Mouse (Mus musculus) forebrain, embryonic 15.5 days (tissue): ENCODE results near the gene a. TPM values are rescaled to one million over a fixed set of nuclear protein-coding genes. Genes with fewer than 3 reads are reported as not detected.

Experiments used
- ATAC-seq: fragments of 200-750 bp; cut with Nextera tagmentation; replicated peaks from 2 replicates; pipeline ENCODE4 v1.8.0; 2017; ENCODE audit warnings: mild to moderate bottlenecking, moderate TSS enrichment, moderate library complexity
- H3K27ac ChIP-seq: fragments of 300-500 bp; sonication (generic); replicated peaks from 2 replicates; pipeline ENCODE4 v1.5.1; 2015; ENCODE audit warnings: mild to moderate bottlenecking, inconsistent platforms
- H3K27me3 ChIP-seq: fragments of 300-500 bp; sonication (generic); 2 replicates; pipeline ENCODE4 v1.6.1; 2015; ENCODE audit warnings: inconsistent platforms
- H3K36me3 ChIP-seq: fragments of 300-500 bp; sonication (generic); 2 replicates; pipeline ENCODE4 v1.6.1; 2015; ENCODE audit warnings: mild to moderate bottlenecking, inconsistent platforms
- H3K4me1 ChIP-seq: fragments of 300-500 bp; sonication (generic); 2 replicates; pipeline ENCODE4 v1.6.1; 2015; ENCODE audit warnings: inconsistent platforms
- H3K4me2 ChIP-seq: fragments of 300-500 bp; sonication (generic); replicated peaks from 2 replicates; pipeline ENCODE4 v1.6.1; 2015; ENCODE audit warnings: mild to moderate bottlenecking, inconsistent platforms
- H3K4me3 ChIP-seq: fragments of 300-500 bp; sonication (generic); 2 replicates; pipeline ENCODE4 v1.5.1; 2015; ENCODE audit warnings: mild to moderate bottlenecking, inconsistent platforms
- H3K9ac ChIP-seq: fragments of 300-500 bp; sonication (generic); replicated peaks from 2 replicates; pipeline ENCODE4 v1.6.1; 2015; ENCODE audit warnings: mild to moderate bottlenecking, inconsistent platforms
- H3K9me3 ChIP-seq: fragments of 300-500 bp; sonication (generic); 2 replicates; pipeline ENCODE4 v1.6.1; 2016; ENCODE audit warnings: inconsistent platforms
- WGBS: fragments of 180-500 bp; shearing (Covaris S2); methylation state at CpG from one replicate; pipeline ENCODE4 v1.1.7; 2015; ENCODE audit warnings: mixed read lengths; 5-methylcytosine and 5-hydroxymethylcytosine counted together
- polyA plus RNA-seq: library from polyadenylated mRNA; unstranded; fragments of >200 nt; fragmentation: Nextera tagmentation; extraction: Ambion mirVana; gene quantifications from 2 replicates; pipeline ENCODE4 v1.2.1, GENCODE M21; 2015

The a gene
- polyA plus RNA-seq, 1 experiment from 2014 or later, result 0.50 TPM

- H3K4me3 ChIP-seq, result no peak overlapping the region
- no peaks in the 10 kb centered on the region for H3K9me3 ChIP-seq
- H3K27ac ChIP-seq, result no peak overlapping the region
- H3K27me3 ChIP-seq, result no peaks in the 10 kb centered on the region
- H3K4me2 ChIP-seq, result no peak overlapping the region
- no peak for ATAC-seq
- H3K36me3 ChIP-seq, result no peaks in the 10 kb centered on the region
- peaks cover 11% of the 10 kb centered on the region for H3K4me1 ChIP-seq
- H3K9ac ChIP-seq, result no peak overlapping the region
- WGBS, result 51% methylated on average over 11 of the region's 11 CpGs
Observed at GRCm38 (mm10) chr2:154786776-154787175, 4.4 kb upstream of the a start.

GRCm38 (mm10) chr2:154789381-154789780 lies 1.8 kb upstream of the a start:
- WGBS, result 79% methylated on average over 6 of the region's 6 CpGs
- Histone ChIP-seq H3K4me3 (no peak overlapping the region), H3K27ac (no peak overlapping the region), H3K36me3 (no peaks in the 10 kb centered on the region), H3K4me2 (no peak overlapping the region), H3K9ac (no peak overlapping the region), H3K27me3 (no peaks in the 10 kb centered on the region), H3K9me3 (no peaks in the 10 kb centered on the region), H3K4me1 (peaks cover 31% of the 10 kb centered on the region)
- no peak for ATAC-seq

GRCm38 (mm10) chr2:154789977-154790655 lies 1.1 kb upstream of the a start:
- no peaks in the 10 kb centered on the region for H3K27me3 ChIP-seq
- peak overlapping the region; percentile 100 for H3K27ac ChIP-seq

GRCm38 (mm10) chr2:154791661-154792642 lies 750 bp downstream of the a start:
- Histone ChIP-seq H3K4me1 (peaks cover 50% of the 10 kb centered on the region), H3K27ac (peak overlapping the region; percentile 100), H3K4me2 (peak overlapping the region; percentile 81), H3K9ac (peak overlapping the region; percentile 81), H3K9me3 (no peaks in the 10 kb centered on the region), H3K36me3 (no peaks in the 10 kb centered on the region), H3K27me3 (no peaks in the 10 kb centered on the region), H3K4me3 (peak overlapping the region; percentile 92)
- under 1% methylated on average over 67 of the region's 67 CpGs for WGBS
- ATAC-seq, result peak; percentile 7

More at GRCm38 (mm10) chr2:154789977-154790655, 1.1 kb upstream of the a start:
- peak overlapping the region; percentile 43 for H3K9ac ChIP-seq
- peaks cover 38% of the 10 kb centered on the region for H3K4me1 ChIP-seq
- H3K36me3 ChIP-seq, result no peaks in the 10 kb centered on the region
- peak overlapping the region; percentile 92 for H3K4me3 ChIP-seq
- no peak for ATAC-seq
- peak overlapping the region; percentile 81 for H3K4me2 ChIP-seq
- 6% methylated on average over 14 of the region's 14 CpGs for WGBS
- H3K9me3 ChIP-seq, result no peaks in the 10 kb centered on the region

- no peak for ATAC-seq
- Histone ChIP-seq H3K9me3 (no peaks in the 10 kb centered on the region), H3K4me2 (no peak overlapping the region), H3K9ac (no peak overlapping the region), H3K27me3 (no peaks in the 10 kb centered on the region), H3K4me1 (peaks cover 3% of the 10 kb centered on the region), H3K4me3 (no peak overlapping the region), H3K36me3 (no peaks in the 10 kb centered on the region), H3K27ac (no peak overlapping the region)
- 83% methylated on average over 1 of the region's 1 CpGs for WGBS
Observed at GRCm38 (mm10) chr2:154803372-154803771, 12.2 kb downstream of the a start.

GRCm38 (mm10) chr2:154803845-154804244 lies 12.6 kb downstream of the a start:
- WGBS, result 79% methylated on average over 4 of the region's 4 CpGs

GRCm38 (mm10) chr2:154807689-154808088 lies 16.5 kb downstream of the a start:
- peaks cover 25% of the 10 kb centered on the region for H3K4me1 ChIP-seq
- H3K9ac ChIP-seq, result no peak overlapping the region
- 68% methylated on average over 1 of the region's 1 CpGs for WGBS
- no peaks in the 10 kb centered on the region for H3K27me3 ChIP-seq
- no peak overlapping the region for H3K4me3 ChIP-seq
- H3K27ac ChIP-seq, result no peak overlapping the region
- ATAC-seq, result no peak
- no peaks in the 10 kb centered on the region for H3K36me3 ChIP-seq
- no peak overlapping the region for H3K4me2 ChIP-seq
- no peaks in the 10 kb centered on the region for H3K9me3 ChIP-seq

More at GRCm38 (mm10) chr2:154803845-154804244, 12.6 kb downstream of the a start:
- H3K4me3 ChIP-seq, result no peak overlapping the region
- H3K36me3 ChIP-seq, result no peaks in the 10 kb centered on the region
- no peak overlapping the region for H3K27ac ChIP-seq
- ATAC-seq, result no peak
- H3K4me2 ChIP-seq, result no peak overlapping the region
- H3K4me1 ChIP-seq, result peaks cover 8% of the 10 kb centered on the region
- no peaks in the 10 kb centered on the region for H3K27me3 ChIP-seq
- no peaks in the 10 kb centered on the region for H3K9me3 ChIP-seq
- no peak overlapping the region for H3K9ac ChIP-seq

GRCm38 (mm10) chr2:154809107-154809762 lies 18.0 kb downstream of the a start:
- Histone ChIP-seq H3K27ac (no peak overlapping the region), H3K4me1 (peaks cover 26% of the 10 kb centered on the region), H3K27me3 (no peaks in the 10 kb centered on the region), H3K9me3 (no peaks in the 10 kb centered on the region), H3K4me3 (no peak overlapping the region), H3K4me2 (no peak overlapping the region), H3K9ac (no peak overlapping the region), H3K36me3 (no peaks in the 10 kb centered on the region)
- ATAC-seq, result no peak
- 92% methylated on average over 1 of the region's 1 CpGs for WGBS

GRCm38 (mm10) chr2:154810821-154811220 lies 19.6 kb downstream of the a start:
- H3K4me3 ChIP-seq, result no peak overlapping the region
- no peaks in the 10 kb centered on the region for H3K36me3 ChIP-seq
- H3K27ac ChIP-seq, result no peak overlapping the region
- 31% methylated on average over 1 of the region's 1 CpGs for WGBS
- H3K27me3 ChIP-seq, result no peaks in the 10 kb centered on the region
- H3K9ac ChIP-seq, result no peak overlapping the region
- no peaks in the 10 kb centered on the region for H3K9me3 ChIP-seq
- ATAC-seq, result no peak
- peaks cover 32% of the 10 kb centered on the region for H3K4me1 ChIP-seq
- H3K4me2 ChIP-seq, result no peak overlapping the region

GRCm38 (mm10) chr2:154813426-154813825 lies 22.2 kb downstream of the a start:
- Histone ChIP-seq H3K27ac (no peak overlapping the region), H3K36me3 (no peaks in the 10 kb centered on the region), H3K4me1 (peaks cover 51% of the 10 kb centered on the region), H3K9ac (no peak overlapping the region), H3K9me3 (no peaks in the 10 kb centered on the region), H3K4me3 (no peak overlapping the region), H3K27me3 (no peaks in the 10 kb centered on the region), H3K4me2 (no peak overlapping the region)
- no peak for ATAC-seq
- 94% methylated on average over 2 of the region's 2 CpGs for WGBS

GRCm38 (mm10) chr2:154817089-154817488 lies 25.9 kb downstream of the a start:
- no peaks in the 10 kb centered on the region for H3K36me3 ChIP-seq
- ATAC-seq, result peak; percentile 73
- no peaks in the 10 kb centered on the region for H3K9me3 ChIP-seq
- H3K4me1 ChIP-seq, result peaks cover 37% of the 10 kb centered on the region
- H3K27me3 ChIP-seq, result no peaks in the 10 kb centered on the region
- peak overlapping the region; percentile 14; the same call in 1 of the 2 replicates for H3K4me2 ChIP-seq
- WGBS, result 14% methylated on average over 3 of the region's 3 CpGs
- H3K4me3 ChIP-seq, result no peak overlapping the region
- H3K27ac ChIP-seq, result peak overlapping the region; percentile 49
- no peak overlapping the region for H3K9ac ChIP-seq

- Histone ChIP-seq H3K4me3 (no peak overlapping the region), H3K4me1 (peaks cover 31% of the 10 kb centered on the region), H3K9ac (no peak overlapping the region), H3K27me3 (no peaks in the 10 kb centered on the region), H3K4me2 (no peak overlapping the region), H3K36me3 (no peaks in the 10 kb centered on the region), H3K9me3 (no peaks in the 10 kb centered on the region), H3K27ac (peak overlapping the region; percentile 49; the same call in 1 of the 2 replicates)
- ATAC-seq, result no peak
- 17% methylated on average over 1 of the region's 1 CpGs for WGBS
Observed at GRCm38 (mm10) chr2:154817788-154818187, 26.6 kb downstream of the a start.
